Mouse (Mus musculus) c-Kit-positive CD71-negative TER-119-negative erythroid progenitor cells, embryonic 14.5 days (primary cell): ENCODE measurements around the gene Nrtn.

ENCODE experiments used
- DNase-seq: peaks from one replicate; pipeline ENCODE4 v3.0.0-alpha.2; 2013; ENCODE audit warnings: low read depth

Nrtn gene

GRCm38 (mm10) chr17:56757416-56758123, at the start of gene Nrtn:
Gene Nrtn (minus strand): TSS chr17:56757530.
- peak; percentile 60 for DNase-seq

GRCm38 (mm10) chr17:56805784-56806183, 48.5 kb upstream of the Nrtn start:
- no peak for DNase-seq

GRCm38 (mm10) chr17:56804952-56805351, 47.6 kb upstream of the Nrtn start:
- no peak for DNase-seq

DNA sequence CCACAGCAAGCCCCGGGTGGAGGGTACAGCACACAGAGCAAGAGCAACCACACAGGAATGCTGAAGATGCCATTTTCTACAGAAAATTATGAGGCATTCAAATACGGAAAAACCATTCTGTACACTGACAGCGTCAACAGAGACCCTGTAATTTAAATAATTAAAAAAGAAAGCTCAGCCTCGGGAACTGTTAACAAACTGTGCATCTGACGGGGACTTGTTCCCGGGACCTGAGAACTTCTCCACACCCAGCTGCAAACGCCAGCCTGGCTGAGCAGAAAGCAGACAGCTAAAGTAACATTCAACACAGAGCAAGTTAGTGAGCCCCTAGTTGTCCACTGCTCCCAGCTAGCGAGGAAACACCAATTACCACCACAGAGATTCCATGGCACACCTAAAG, 44.7 kb upstream of the Nrtn start:
- DNase-seq, result no peak

GRCm38 (mm10) chr17:56799276-56799675, 41.9 kb upstream of the Nrtn start:
- no peak for DNase-seq

GRCm38 (mm10) chr17:56793614-56794319, 36.4 kb upstream of the Nrtn start:
- DNase-seq, result no peak

GRCm38 (mm10) chr17:56792588-56792987, 35.3 kb upstream of the Nrtn start:
- DNase-seq, result no peak

DNA sequence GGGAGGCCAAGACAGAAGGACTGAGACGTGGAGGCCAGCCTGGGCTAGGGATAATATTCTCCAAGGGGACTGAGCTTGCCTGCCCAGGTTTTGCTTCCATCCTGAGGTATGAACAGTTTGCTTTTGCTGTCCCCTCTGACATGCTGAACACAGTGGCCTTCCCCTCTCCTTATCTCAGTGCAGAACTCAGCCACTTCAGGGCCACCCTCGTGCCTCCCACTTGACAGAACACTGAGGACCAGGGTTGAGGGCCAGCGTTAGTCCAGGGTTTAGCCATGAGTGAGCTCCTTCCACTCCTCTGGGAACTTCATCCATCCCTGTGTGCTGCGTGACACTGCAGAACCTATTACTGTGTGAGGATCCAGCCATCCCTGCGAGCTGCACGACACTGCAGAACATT, 32.0 kb upstream of the Nrtn start:
- no peak for DNase-seq

DNA sequence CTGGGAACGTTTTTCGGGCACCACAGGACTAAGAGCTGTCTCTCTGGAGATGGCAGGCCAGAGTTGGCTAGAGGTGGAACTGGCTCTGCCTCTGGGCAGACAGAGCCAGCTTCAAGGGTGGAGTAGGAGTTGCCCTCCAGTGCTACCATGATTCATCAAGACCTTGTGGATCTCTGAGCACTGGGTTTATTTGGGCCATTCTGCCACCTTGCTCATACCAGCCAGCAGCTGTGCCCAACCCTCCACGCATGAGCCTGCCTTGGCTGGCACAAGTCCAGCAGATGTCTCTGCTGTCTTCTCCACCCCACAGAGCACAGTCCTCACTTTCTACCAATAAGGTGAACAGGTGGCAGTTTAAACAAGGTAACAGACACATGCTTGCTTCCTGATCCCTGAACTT, 31.6 kb upstream of the Nrtn start:
- no peak for DNase-seq

GRCm38 (mm10) chr17:56780291-56780978, 23.1 kb upstream of the Nrtn start:
- DNase-seq, result no peak

GRCm38 (mm10) chr17:56778779-56779362, 21.5 kb upstream of the Nrtn start:
- DNase-seq, result no peak

- no peak for DNase-seq
Measured at GRCm38 (mm10) chr17:56777568-56777967, 20.2 kb upstream of the Nrtn start.

DNA sequence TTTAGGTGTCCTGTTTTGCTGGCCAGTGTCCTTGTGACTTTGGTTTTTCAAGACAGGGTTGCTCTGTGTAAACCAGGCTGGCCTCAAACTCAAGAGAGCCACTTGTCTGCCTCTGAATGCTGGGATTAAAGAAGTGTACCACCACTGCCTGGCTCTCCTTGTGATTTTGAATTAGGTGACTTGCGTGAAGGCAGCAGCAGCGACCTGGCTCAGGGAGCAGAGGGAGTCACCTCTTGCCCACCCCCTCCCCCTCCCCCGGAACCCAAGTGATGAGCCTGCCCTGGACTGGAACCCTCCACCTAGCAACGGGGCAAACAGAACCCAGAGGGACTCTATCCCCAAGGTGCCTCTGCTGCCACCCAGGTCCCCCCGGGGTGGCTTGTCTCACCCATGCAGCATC, 12.6 kb upstream of the Nrtn start, which contains the start of gene Prr22:
Gene Prr22, plus strand, starts transcription at position 301 of the 400 bp plus-strand sequence.
- no peak for DNase-seq

DNA sequence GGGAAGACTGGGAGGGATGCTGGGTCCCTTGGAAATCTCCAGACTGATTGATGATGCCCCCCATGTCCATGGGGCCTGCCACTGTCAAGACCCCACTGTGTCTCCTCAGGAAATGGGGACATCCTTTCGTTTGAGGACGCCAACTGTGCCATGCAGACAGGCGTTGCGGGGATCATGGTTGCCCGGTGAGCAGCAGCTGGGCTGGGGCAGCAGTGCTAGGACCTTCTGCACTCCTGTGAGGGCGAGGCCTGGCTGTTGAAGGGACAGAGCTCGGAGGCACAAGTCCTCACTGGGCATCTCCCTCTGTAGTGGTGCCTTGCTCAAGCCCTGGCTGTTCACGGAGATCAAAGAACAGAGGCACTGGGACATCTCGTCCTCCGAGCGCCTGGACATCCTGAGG, 11.6 kb upstream of the Nrtn start:
- no peak for DNase-seq

DNA sequence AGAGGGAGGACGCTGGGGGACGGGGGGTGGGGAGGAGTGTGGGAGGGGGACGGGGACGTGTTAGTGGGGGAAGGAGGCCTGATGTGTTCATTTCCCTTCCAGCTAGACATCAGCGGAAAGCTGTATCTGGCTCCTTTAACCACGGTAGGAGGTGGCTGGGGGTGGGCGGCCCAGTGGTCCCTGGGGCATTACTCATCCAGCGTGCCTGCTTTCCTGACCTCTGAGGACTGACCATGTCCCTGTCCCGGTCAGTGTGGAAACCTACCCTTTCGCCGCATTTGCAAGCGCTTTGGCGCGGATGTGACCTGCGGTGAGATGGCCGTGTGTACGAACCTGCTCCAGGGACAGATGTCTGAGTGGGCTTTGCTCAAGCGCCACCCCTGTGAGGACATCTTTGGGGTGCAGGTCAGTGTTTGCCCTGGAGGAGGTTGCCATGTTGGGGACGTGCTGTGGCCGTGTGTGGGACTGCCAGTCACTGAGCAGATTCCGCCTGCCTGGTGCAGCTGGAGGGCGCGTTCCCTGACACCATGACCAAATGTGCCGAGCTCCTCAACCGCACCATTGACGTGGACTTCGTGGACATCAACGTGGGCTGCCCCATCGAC, 10.3 kb upstream of the Nrtn start:
- no peak for DNase-seq

DNA sequence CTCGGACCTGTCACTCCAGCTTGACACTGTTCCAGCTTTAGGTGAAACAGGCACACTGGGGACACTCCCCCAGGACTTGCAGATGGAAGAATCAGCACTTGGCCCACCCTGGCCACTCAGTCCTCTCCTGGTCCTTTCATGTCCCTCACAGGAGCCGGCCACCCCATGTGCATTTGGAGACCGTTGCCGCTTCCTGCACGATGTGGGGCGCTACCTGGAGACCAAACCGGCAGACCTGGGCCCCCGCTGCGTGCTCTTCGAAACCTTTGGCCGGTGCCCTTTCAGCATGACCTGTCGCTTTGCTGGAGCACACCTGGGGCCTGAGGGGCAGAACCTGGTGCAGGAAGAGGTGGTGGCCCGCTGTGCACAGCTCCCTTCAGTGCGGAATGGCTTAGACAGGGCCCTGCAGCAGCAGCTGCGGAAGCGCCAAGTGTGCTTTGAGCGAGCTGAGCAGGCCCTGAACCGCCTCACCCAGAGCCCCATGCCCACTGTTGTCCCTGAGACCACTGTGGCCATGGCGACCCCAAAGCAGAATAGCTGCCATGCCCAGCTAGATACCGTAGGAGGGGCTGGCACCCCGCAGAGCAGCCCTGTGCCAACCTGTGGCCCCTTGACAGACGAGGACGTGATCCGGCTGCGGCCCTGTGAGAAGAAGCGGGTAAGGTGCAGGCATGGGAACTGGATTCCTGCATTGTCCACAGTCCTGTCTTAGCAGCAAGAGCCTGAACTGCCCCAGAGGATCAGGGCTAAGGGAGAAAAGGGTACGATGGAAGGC, 9.5 kb upstream of the Nrtn start:
- no peak for DNase-seq

DNA sequence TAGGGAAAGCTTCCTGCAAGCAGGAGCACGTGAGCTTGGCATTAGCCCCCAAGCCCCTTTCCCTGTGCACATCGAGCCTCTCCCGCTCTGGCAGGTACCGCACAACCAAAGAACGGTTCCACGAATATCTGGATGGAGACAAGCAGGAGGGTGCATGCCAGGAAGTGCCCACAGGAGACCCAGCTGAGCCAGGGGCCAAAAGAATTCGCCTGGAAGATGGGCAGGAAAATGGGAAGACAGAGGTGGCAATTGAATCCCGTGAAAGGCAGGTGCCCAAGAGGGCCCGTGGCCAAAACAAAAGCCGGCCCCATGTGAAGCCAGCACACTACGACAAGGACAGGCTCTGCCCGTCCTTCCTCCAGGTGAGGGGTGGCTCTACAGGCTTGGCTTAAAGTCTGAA, 8.1 kb upstream of the Nrtn start:
- no peak for DNase-seq

- peak; percentile 79 for DNase-seq
Measured at GRCm38 (mm10) chr17:56764474-56765354, 7.4 kb upstream of the Nrtn start, which contains the start of gene Dus3l. Gene Dus3l (plus strand): TSS chr17:56764757.

GRCm38 (mm10) chr17:56763741-56764250, 6.5 kb upstream of the Nrtn start:
- no peak for DNase-seq
